Comparison of ENCODE assay signal across 25 mouse cellular contexts in genomic region chr15:80533274-80533673, GRCm38 (mm10). TPM values are rescaled to one million over a fixed set of nuclear protein-coding genes. Genes with fewer than 3 reads are reported as not detected.
DNase-seq lines count a peak whose midpoint lies in the region; ATAC-seq lines count a peak whose summit lies in the region.
"Had no signal": no experiment of that assay in that cellular context is flagged by ENCODE, and none has a peak within 500 bp of the region (broad histone marks: within the 10 kb centered on the region; RNA-seq: fewer than 3 reads in every experiment).

No protein-coding gene starts in this region.

- H3K4me3 ChIP-seq in liver, embryonic 11.5 days (ENCODE audit: low read depth, low read length) = no peak overlapping the region
- no peak overlapping the region for H3K4me3 ChIP-seq in liver, embryonic 16.5 days (ENCODE audit: low read depth, low read length)
- H3K4me3 ChIP-seq: embryonic facial prominence, embryonic 15.5 days; forebrain, embryonic 12.5 days; gastrocnemius, adult 2 months; hindbrain, embryonic 12.5 days; stomach, embryonic 15.5 days had no signal

- peaks cover 29% of the 10 kb centered on the region for H3K4me1 ChIP-seq in liver, embryonic 11.5 days (replicated peaks; ENCODE audit: control insufficient read depth, insufficient read depth, low read length)
- peaks cover 35% of the 10 kb centered on the region for H3K4me1 ChIP-seq in liver, embryonic 16.5 days (ENCODE audit: control insufficient read depth, low read depth, low read length)
- H3K4me1 ChIP-seq: embryonic facial prominence, embryonic 15.5 days; stomach, embryonic 15.5 days had no signal

- ATAC-seq in liver, embryonic 11.5 days (replicated peaks; ENCODE audit: low FRiP score) = no peak
- no peak for ATAC-seq in liver, embryonic 16.5 days (ENCODE audit: low read depth)
- ATAC-seq: inflammation-experienced regulatory T-cells, adult 6 months had no signal

- no peak overlapping the region; the same call in 1 of the 2 replicates for H3K4me2 ChIP-seq in liver, embryonic 11.5 days
- H3K4me2 ChIP-seq in liver, embryonic 16.5 days (ENCODE audit: low read depth, low read length) = no peak overlapping the region
- H3K4me2 ChIP-seq: embryonic facial prominence, embryonic 15.5 days; forebrain, embryonic 12.5 days; heart, embryonic 11.5 days; hindbrain, embryonic 12.5 days; midbrain, embryonic 11.5 days; stomach, embryonic 15.5 days had no signal

- no peak overlapping the region for H3K9ac ChIP-seq in liver, embryonic 11.5 days (ENCODE audit: low read depth, low read length)
- no peak overlapping the region; the same call in 1 of the 2 replicates for H3K9ac ChIP-seq in liver, embryonic 16.5 days (ENCODE audit: low read depth, low read length)
- H3K9ac ChIP-seq: embryonic facial prominence, embryonic 15.5 days; forebrain, embryonic 12.5 days; hindbrain, embryonic 12.5 days; stomach, embryonic 15.5 days had no signal

- no peaks in the 10 kb centered on the region for H3K9me3 ChIP-seq in liver, embryonic 11.5 days (ENCODE audit: control insufficient read depth, low read length)
- H3K9me3 ChIP-seq in liver, embryonic 16.5 days (replicated peaks; ENCODE audit: control insufficient read depth, low read length) = no peaks in the 10 kb centered on the region
- H3K9me3 ChIP-seq: embryonic facial prominence, embryonic 15.5 days; forebrain, embryonic 12.5 days; hindbrain, embryonic 12.5 days; stomach, embryonic 15.5 days had no signal

- WGBS in liver, embryonic 11.5 days = 63% methylated on average over 6 of the region's 6 CpGs
- WGBS in liver, embryonic 16.5 days (ENCODE audit: insufficient replicate concordance) = 63% methylated on average over 6 of the region's 6 CpGs

- peak overlapping the region; percentile 73 for H3K27ac ChIP-seq in liver, embryonic 11.5 days (ENCODE audit: low read depth, low read length)
- peak overlapping the region; percentile 85; the same call in 1 of the 2 replicates for H3K27ac ChIP-seq in liver, embryonic 16.5 days (ENCODE audit: low read length)
- H3K27ac ChIP-seq: embryonic facial prominence, embryonic 15.5 days; forebrain, embryonic 12.5 days; gastrocnemius, adult 2 months; hindbrain, embryonic 12.5 days; stomach, embryonic 15.5 days had no signal

- DNase-seq in frontal cortex, adult 2 months (ENCODE audit: extremely low spot score in 1 of 2, low spot score in 1 of 2) = peak; percentile 33 to 63
- DNase-seq in frontal cortex, postnatal 10 days (ENCODE audit: low spot score in 2 of 2) = no peak
- DNase-seq in liver, embryonic 11.5 days (ENCODE audit: low spot score) = no peak
- no peak for DNase-seq in liver
- peak; percentile 79 for DNase-seq in NIH3T3 (ENCODE audit: low read depth)
- no peak for DNase-seq in cerebellum, postnatal 14 days
- no peak for DNase-seq in cerebellum, postnatal 25 days
- DNase-seq: adrenal gland, adult 2 months; cerebellum, postnatal 10 days; gastrocnemius, adult 2 months; heart, postnatal 10 days; kidney, adult 2 months; kidney, postnatal 14 days; retina, postnatal 1 day; thymus, adult 2 months had no signal

- 0 out of 2 replicates have a peak, but pooled peaks cover 3% of the 10 kb centered on the region for H3K27me3 ChIP-seq in liver, embryonic 11.5 days (replicated peaks; ENCODE audit: control insufficient read depth, insufficient read depth, low read length)
- H3K27me3 ChIP-seq in liver, embryonic 16.5 days (ENCODE audit: control insufficient read depth, insufficient read depth, low read depth, low read length) = no peaks in the 10 kb centered on the region; the same call in 1 of the 2 replicates
- H3K27me3 ChIP-seq: CH12.LX; embryonic facial prominence, embryonic 15.5 days; stomach, embryonic 15.5 days had no signal

- H3K36me3 ChIP-seq in liver, embryonic 11.5 days (ENCODE audit: control insufficient read depth, insufficient read depth, low read length) = no peaks in the 10 kb centered on the region
- no peaks in the 10 kb centered on the region for H3K36me3 ChIP-seq in liver, embryonic 16.5 days (ENCODE audit: control insufficient read depth, insufficient read depth)
- H3K36me3 ChIP-seq: embryonic facial prominence, embryonic 15.5 days; forebrain, embryonic 12.5 days; hindbrain, embryonic 12.5 days; stomach, embryonic 15.5 days had no signal

RNA-seq across cellular contexts. Expression of gene Enthd1, which starts 31.7 kb away (rescaled TPM):
- polyA plus RNA-seq in frontal cortex, adult 2 months (2012; rRNA removed) = 0.04 TPM in 1 of 2 replicates, not detected in the other
- polyA plus RNA-seq in liver, embryonic 11.5 days (2014; fragmentation: Nextera tagmentation; extraction: Ambion mirVana) = not detected in 2 replicates
- polyA plus RNA-seq in liver, embryonic 16.5 days (2015; fragmentation: Nextera tagmentation; extraction: Ambion mirVana) = not detected in 2 replicates
- polyA plus RNA-seq: adrenal gland, adult 2 months; embryonic facial prominence, embryonic 15.5 days; forebrain, embryonic 12.5 days; heart, embryonic 11.5 days; hindbrain, embryonic 12.5 days; kidney, adult 2 months; lung, embryonic 16.5 days; midbrain, embryonic 11.5 days; stomach, embryonic 15.5 days had no signal

RNA-seq across cellular contexts. Expression of gene Grap2, which starts 39.1 kb away (rescaled TPM):
- 0.14 and 0.27 TPM in 2 replicates for polyA plus RNA-seq in frontal cortex, adult 2 months (2012; rRNA removed)
- polyA plus RNA-seq in liver, embryonic 11.5 days (2014; fragmentation: Nextera tagmentation; extraction: Ambion mirVana) = 15.7 and 19.1 TPM in 2 replicates
- 12.7 and 14.0 TPM in 2 replicates for polyA plus RNA-seq in liver, embryonic 16.5 days (2015; fragmentation: Nextera tagmentation; extraction: Ambion mirVana)

Comparison
In these comparisons a context has a peak if more than half of its experiments do, and no peak if none do; other contexts are left out.
1. DNase-seq: peak in frontal cortex, adult 2 months (2 of 2) and NIH3T3 (single experiment); none in frontal cortex, postnatal 10 days (0 of 2), liver, embryonic 11.5 days (single experiment), liver (single experiment), cerebellum, postnatal 14 days (0 of 2) and cerebellum, postnatal 25 days (0 of 2).
2. RNA of gene Grap2, which starts 39.1 kb away (polyA plus RNA-seq): 15.7 to 19.1 TPM in liver, embryonic 11.5 days and 12.7 to 14.0 TPM in liver, embryonic 16.5 days; 0.14 to 0.27 TPM in frontal cortex, adult 2 months; every median in the first group is over 10 times any median in the second.